Mouse (Mus musculus): ENCODE data around the gene Obox8. TPM values are rescaled to one million over a fixed set of nuclear protein-coding genes. Genes with fewer than 3 reads are reported as not detected.

Obox8 gene
- not detected in 2 replicates for polyA plus RNA-seq (2015; fragmentation: Nextera tagmentation; extraction: Ambion mirVana)

- Histone ChIP-seq H3K9me3 (peaks cover 55% of the 10 kb centered on the region), H3K27ac (no peak within 1 kb of the TSS), H3K4me2 (no peak within 1 kb of the TSS), H3K4me3 (no peak within 1 kb of the TSS), H3K36me3 (no peaks in the 10 kb centered on the region), H3K9ac (no peak within 1 kb of the TSS), H3K4me1 (replicated peaks) (no peaks in the 10 kb centered on the region), H3K27me3 (no peaks in the 10 kb centered on the region)
- no peak for ATAC-seq (ENCODE audit: low FRiP score)
- WGBS, result 88% methylated on average over 2 of the region's 2 CpGs
These were observed at the start of gene Obox8 for GRCm38 (mm10) chr7:14333457-14333856. Obox8 (minus strand) TSS chr7:14333557.

- Histone ChIP-seq H3K9ac (no peak overlapping the region), H3K36me3 (no peaks in the 10 kb centered on the region), H3K9me3 (no peaks in the 10 kb centered on the region), H3K27ac (no peak overlapping the region), H3K4me1 (replicated peaks) (no peaks in the 10 kb centered on the region), H3K4me2 (no peak overlapping the region), H3K4me3 (no peak overlapping the region), H3K27me3 (no peaks in the 10 kb centered on the region)
- 31% methylated on average over 2 of the region's 2 CpGs for WGBS
- no peak for ATAC-seq (ENCODE audit: low FRiP score)
These were observed 16.1 kb downstream of the Obox8 start for GRCm38 (mm10) chr7:14317209-14317608.

- 81% methylated on average over 3 of the region's 3 CpGs for WGBS
- H3K27me3 ChIP-seq, result no peaks in the 10 kb centered on the region
These were observed 24.7 kb downstream of the Obox8 start for GRCm38 (mm10) chr7:14308671-14309070.

GRCm38 (mm10) chr7:14307571-14307970 is 25.8 kb downstream of the Obox8 start:
- no peak overlapping the region for H3K9ac ChIP-seq
- no peaks in the 10 kb centered on the region for H3K27me3 ChIP-seq
- peaks cover 17% of the 10 kb centered on the region for H3K9me3 ChIP-seq
- H3K4me3 ChIP-seq, result no peak overlapping the region
- no peak overlapping the region for H3K4me2 ChIP-seq
- H3K27ac ChIP-seq, result no peak overlapping the region
- H3K36me3 ChIP-seq, result no peaks in the 10 kb centered on the region
- ATAC-seq (ENCODE audit: low FRiP score), result no peak
- 80% methylated on average over 6 of the region's 6 CpGs for WGBS
- H3K4me1 ChIP-seq (replicated peaks), result no peaks in the 10 kb centered on the region

More at GRCm38 (mm10) chr7:14308671-14309070, 24.7 kb downstream of the Obox8 start:
- Histone ChIP-seq H3K36me3 (no peaks in the 10 kb centered on the region), H3K9me3 (peaks cover 17% of the 10 kb centered on the region), H3K4me3 (no peak overlapping the region), H3K4me2 (no peak overlapping the region), H3K4me1 (replicated peaks) (no peaks in the 10 kb centered on the region), H3K27ac (no peak overlapping the region), H3K9ac (no peak overlapping the region)
- no peak for ATAC-seq (ENCODE audit: low FRiP score)

Other genes starting within 250 kb of the Obox8 start
- gene Sult2a3, start 210.5 kb downstream of the Obox8 start, polyA plus RNA-seq (2015; fragmentation: Nextera tagmentation; extraction: Ambion mirVana), result not detected in 2 replicates
- gene Sult2a6, start 78.7 kb downstream of the Obox8 start, polyA plus RNA-seq (2015; fragmentation: Nextera tagmentation; extraction: Ambion mirVana), result not detected in 2 replicates
- not detected in 2 replicates for gene Sult2a8, start 113.2 kb upstream of the Obox8 start, polyA plus RNA-seq (2015; fragmentation: Nextera tagmentation; extraction: Ambion mirVana)
- not detected in 2 replicates for gene Sult2a7, start 160.7 kb upstream of the Obox8 start, polyA plus RNA-seq (2015; fragmentation: Nextera tagmentation; extraction: Ambion mirVana)
- gene Vmn1r90, start 229.9 kb upstream of the Obox8 start, polyA plus RNA-seq (2015; fragmentation: Nextera tagmentation; extraction: Ambion mirVana), result 0.39 and 0.55 TPM in 2 replicates